Mouse (Mus musculus) lung, embryonic 15.5 days (tissue): ENCODE measurements around the gene Serpina3a. TPM values are rescaled to one million over a fixed set of nuclear protein-coding genes. Genes with fewer than 3 reads are reported as not detected.

Source experiments
- ATAC-seq: fragments of 200-750 bp; cut with Nextera tagmentation; 2 replicates; pipeline ENCODE4 v1.8.0; 2017; ENCODE audit warnings: moderate number of reproducible peaks, borderline replicate concordance; ENCODE audit not compliant: low FRiP score, low TSS enrichment; ENCODE audit errors: extremely low read depth
- H3K27ac ChIP-seq: fragments of 300-500 bp; sonication (generic); 2 replicates; pipeline ENCODE4 v1.5.1; 2015; ENCODE audit warnings: moderate library complexity, mild to moderate bottlenecking, inconsistent platforms
- H3K27me3 ChIP-seq: fragments of 300-500 bp; sonication (generic); 2 replicates; pipeline ENCODE4 v1.6.1; 2015; ENCODE audit warnings: inconsistent platforms
- H3K36me3 ChIP-seq: fragments of 300-500 bp; sonication (generic); 2 replicates; pipeline ENCODE4 v1.6.1; 2015; ENCODE audit warnings: inconsistent platforms
- H3K4me1 ChIP-seq: fragments of 300-500 bp; sonication (generic); 2 replicates; pipeline ENCODE4 v1.6.1; 2015; ENCODE audit warnings: inconsistent platforms
- H3K4me2 ChIP-seq: fragments of 300-500 bp; sonication (generic); 2 replicates; pipeline ENCODE4 v1.6.1; 2015; ENCODE audit warnings: inconsistent platforms, mild to moderate bottlenecking, moderate library complexity
- H3K4me3 ChIP-seq: fragments of 300-500 bp; sonication (generic); 2 replicates; pipeline ENCODE4 v1.5.1; 2015; ENCODE audit warnings: mild to moderate bottlenecking, inconsistent platforms
- H3K9ac ChIP-seq: fragments of 300-500 bp; sonication (generic); 2 replicates; pipeline ENCODE4 v1.6.1; 2015; ENCODE audit warnings: inconsistent platforms
- H3K9me3 ChIP-seq: fragments of 300-500 bp; sonication (generic); 2 replicates; pipeline ENCODE4 v1.6.1; 2016; ENCODE audit warnings: inconsistent platforms
- WGBS: fragments of 180-500 bp; shearing (Covaris S2); methylation state at CpG from one replicate; pipeline ENCODE4 v1.1.7; 2015; 5-methylcytosine and 5-hydroxymethylcytosine counted together
- polyA plus RNA-seq: library from polyadenylated mRNA; unstranded; fragments of >200 nt; fragmentation: Nextera tagmentation; extraction: Ambion mirVana; gene quantifications from 2 replicates; pipeline ENCODE4 v1.2.1, GENCODE M21; 2015

Serpina3a gene
- polyA plus RNA-seq, 1 experiment from 2014 or later: not detected

GRCm38 (mm10) chr12:104145571-104145970, 33.0 kb downstream of the Serpina3a start:
- no peak for ATAC-seq
- Histone ChIP-seq H3K4me3 (no peak overlapping the region), H3K9ac (no peak overlapping the region), H3K36me3 (no peaks in the 10 kb centered on the region), H3K9me3 (no peaks in the 10 kb centered on the region), H3K4me1 (no peaks in the 10 kb centered on the region), H3K27ac (no peak overlapping the region), H3K27me3 (no peaks in the 10 kb centered on the region), H3K4me2 (no peak overlapping the region)
- WGBS: 82% methylated on average over 2 of the region's 2 CpGs

DNA sequence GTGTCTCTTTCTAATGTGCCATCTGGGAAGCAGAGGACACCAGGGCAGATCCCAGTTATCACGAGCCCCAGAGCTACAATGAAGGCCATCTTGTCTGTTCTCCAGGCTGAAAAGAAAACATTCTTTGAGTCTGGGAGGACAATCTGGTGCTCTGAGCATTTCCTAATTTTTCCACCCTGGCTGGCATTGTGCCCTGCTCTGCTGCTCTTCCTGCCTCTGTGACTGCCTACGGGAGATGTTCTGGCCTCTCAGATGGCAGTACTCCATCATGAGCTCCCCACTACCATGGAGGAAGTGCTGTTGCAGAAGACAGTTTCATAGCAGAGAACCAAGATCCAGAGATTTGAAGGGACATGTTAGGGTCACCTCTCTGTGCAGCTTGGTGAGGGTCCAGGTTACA, 39.5 kb downstream of the Serpina3a start:
- no peak overlapping the region for H3K4me3 ChIP-seq
- WGBS: 66% methylated on average over 2 of the region's 2 CpGs

DNA sequence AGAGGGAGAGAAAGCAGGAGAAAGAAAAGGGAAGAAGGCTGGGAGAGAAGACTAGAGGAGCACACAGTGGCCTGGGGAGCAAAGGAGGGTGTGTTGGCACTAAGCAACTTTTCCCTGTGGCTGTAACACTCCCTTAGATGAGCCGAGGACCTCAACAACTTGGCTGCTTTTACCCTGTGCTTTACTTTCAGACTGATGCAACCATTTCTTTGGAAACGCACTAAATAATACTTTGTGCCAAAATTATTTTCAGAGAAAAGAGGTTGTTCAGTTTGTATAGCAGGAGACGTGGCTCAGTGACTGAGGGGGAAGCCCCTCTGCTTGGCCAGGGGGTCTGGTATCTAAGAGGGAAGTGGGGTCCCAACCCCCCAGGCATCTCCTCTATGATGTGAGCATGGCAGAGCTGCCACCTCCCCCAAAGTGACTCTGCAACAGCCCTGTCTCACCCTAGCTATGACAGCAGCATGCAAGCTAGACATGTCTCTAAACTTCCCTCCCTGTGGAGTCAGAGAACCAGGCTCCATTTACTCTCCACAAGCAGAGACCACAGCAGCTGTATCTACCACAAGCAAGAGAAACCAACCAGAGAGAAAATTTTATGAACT, 40.6 kb downstream of the Serpina3a start:
- Histone ChIP-seq H3K27me3 (no peaks in the 10 kb centered on the region), H3K4me2 (no peak overlapping the region), H3K27ac (no peak overlapping the region), H3K9ac (no peak overlapping the region), H3K9me3 (no peaks in the 10 kb centered on the region), H3K4me1 (no peaks in the 10 kb centered on the region), H3K36me3 (no peaks in the 10 kb centered on the region), H3K4me3 (no peak overlapping the region)
- WGBS: 55% methylated on average over 3 of the region's 3 CpGs
- no peak for ATAC-seq

More for the DNA sequence above, 39.5 kb downstream of the Serpina3a start:
- no peaks in the 10 kb centered on the region for H3K4me1 ChIP-seq
- no peaks in the 10 kb centered on the region for H3K27me3 ChIP-seq
- no peaks in the 10 kb centered on the region for H3K9me3 ChIP-seq
- H3K36me3 ChIP-seq: no peaks in the 10 kb centered on the region
- H3K4me2 ChIP-seq: no peak overlapping the region
- ATAC-seq: no peak
- no peak overlapping the region for H3K9ac ChIP-seq
- H3K27ac ChIP-seq: no peak overlapping the region

- H3K4me3 ChIP-seq: no peak within 1 kb of the TSS
- no peaks in the 10 kb centered on the region for H3K27me3 ChIP-seq
- no peak within 1 kb of the TSS for H3K9ac ChIP-seq
- WGBS: 90% methylated on average over 2 of the region's 2 CpGs
- H3K4me2 ChIP-seq: no peak within 1 kb of the TSS
- H3K9me3 ChIP-seq: no peaks in the 10 kb centered on the region
- no peak within 1 kb of the TSS for H3K27ac ChIP-seq
- no peaks in the 10 kb centered on the region for H3K36me3 ChIP-seq
- ATAC-seq: no peak
- H3K4me1 ChIP-seq: no peaks in the 10 kb centered on the region
Measured at GRCm38 (mm10) chr12:104153656-104154055, 41.1 kb downstream of the Serpina3a start, which contains the start of gene Serpina3c. Serpina3c (minus strand) TSS chr12:104153870.

Other genes starting within 250 kb of the Serpina3a start
- gene Serpina1a, start 249.2 kb upstream of the Serpina3a start, polyA plus RNA-seq: 0.51 and 4.1 TPM in 2 replicates
- 0.36 and 1.8 TPM in 2 replicates for gene Serpina1c, start 207.8 kb upstream of the Serpina3a start, polyA plus RNA-seq
- gene Serpina1e, start 153.7 kb upstream of the Serpina3a start, polyA plus RNA-seq: 0.40 and 1.1 TPM in 2 replicates
- gene Serpina11, start 122.8 kb upstream of the Serpina3a start, polyA plus RNA-seq: not detected in 2 replicates
- gene Serpina9, start 99.0 kb upstream of the Serpina3a start, polyA plus RNA-seq: 0.24 and 0.32 TPM in 2 replicates
- not detected in 2 replicates for gene Serpina12, start 68.3 kb upstream of the Serpina3a start, polyA plus RNA-seq
- gene Serpina5, start 11.6 kb upstream of the Serpina3a start, polyA plus RNA-seq: 0.06 TPM in 1 of 2 replicates, not detected in the other
- not detected in 2 replicates for gene Serpina3b, start 15.3 kb downstream of the Serpina3a start, polyA plus RNA-seq
- gene Serpina3c, start 41.1 kb downstream of the Serpina3a start, polyA plus RNA-seq: 0.12 TPM in 1 of 2 replicates, not detected in the other
- gene Serpina3f, start 101.8 kb downstream of the Serpina3a start, polyA plus RNA-seq: 0.15 TPM in 1 of 2 replicates, not detected in the other
- 1.6 and 4.4 TPM in 2 replicates for gene Serpina3g, start 123.5 kb downstream of the Serpina3a start, polyA plus RNA-seq
- gene Serpina3i, start 150.4 kb downstream of the Serpina3a start, polyA plus RNA-seq: 0.19 and 0.65 TPM in 2 replicates
- gene Serpina3j, start 201.8 kb downstream of the Serpina3a start, polyA plus RNA-seq: 0.06 TPM in 1 of 2 replicates, not detected in the other
- gene Serpina3k, start 225.8 kb downstream of the Serpina3a start, polyA plus RNA-seq: not detected in 2 replicates
- gene Serpina3m, start 225.8 kb downstream of the Serpina3a start, polyA plus RNA-seq: not detected in 2 replicates